7 mouse cellular contexts compared by ENCODE assay signal in the genomic region with DNA sequence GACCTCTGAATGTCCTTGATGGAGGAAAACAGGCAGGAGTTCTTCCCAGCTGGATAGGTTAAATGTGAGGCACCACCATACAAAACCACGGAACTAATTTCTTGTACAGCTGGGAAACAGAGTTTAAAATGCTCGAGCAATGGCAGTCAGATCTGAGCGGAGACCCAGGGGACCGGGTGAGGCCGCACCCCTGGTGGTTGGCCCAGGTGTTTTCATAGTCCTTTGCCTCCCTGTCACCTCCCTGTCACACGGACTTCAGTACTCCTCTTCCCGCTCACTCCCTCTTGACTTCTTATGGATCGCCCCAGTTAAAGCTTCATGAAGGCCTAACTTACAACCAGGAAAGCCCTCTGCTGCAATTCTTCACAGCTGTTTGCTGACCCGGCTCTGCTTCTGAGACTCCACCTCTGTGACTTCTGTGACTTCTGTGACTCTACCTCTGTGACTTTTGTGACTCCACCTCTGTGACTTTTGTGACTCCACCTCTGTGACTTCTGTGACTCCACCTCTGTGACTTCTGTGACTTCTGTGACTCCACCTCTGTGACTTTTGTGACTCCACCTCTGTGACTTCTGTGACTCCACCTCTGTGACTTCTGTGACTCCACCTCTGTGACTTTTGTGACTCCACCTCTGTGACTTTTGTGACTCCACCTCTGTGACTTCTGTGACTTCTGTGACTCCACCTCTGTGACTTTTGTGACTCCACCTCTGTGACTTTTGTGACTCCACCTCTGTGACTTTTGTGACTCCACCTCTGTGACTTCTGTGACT.
DNase-seq lines count a peak whose midpoint lies in the region; ATAC-seq and TF ChIP-seq lines count a peak whose summit lies in the region.
"Not testable (repeated sequence)": the region's sequence is repeated elsewhere in the genome, so short reads cannot be mapped to it uniquely, and the experiment has no call there.

No protein-coding gene starts in this region.

- H3K4me3 ChIP-seq in MEL (ENCODE audit: control insufficient read depth in 1 of 2, insufficient read depth in 1 of 2, low read depth in 2 of 2, low read length in 2 of 2) = peak overlapping the region; percentile 76 to 85
- H3K4me3 ChIP-seq in heart, embryonic 11.5 days (ENCODE audit: low read depth, low read length) = peak overlapping the region; percentile 23
- H3K4me3 ChIP-seq in liver, adult 2 months (ENCODE audit: insufficient read depth, low read depth, low read length) = peak overlapping the region; percentile 76
- H3K4me3 ChIP-seq in spleen, adult 2 months (ENCODE audit: extremely low read depth, insufficient read depth, insufficient read length) = peak overlapping the region; percentile 64

- not testable (repeated sequence) for H3K4me1 ChIP-seq in MEL (ENCODE audit: control insufficient read depth in 1 of 2, insufficient read depth in 2 of 2, low read length in 2 of 2); heart, embryonic 11.5 days (ENCODE audit: control insufficient read depth, insufficient read depth, low read length); spleen, adult 2 months (ENCODE audit: control insufficient read depth, insufficient read depth, insufficient read length)
- H3K4me1 ChIP-seq in liver, adult 2 months (ENCODE audit: control insufficient read depth, insufficient read depth, low read length) = peaks cover 12% of the 10 kb centered on the region; the same call in 1 of the 2 replicates

- not testable (repeated sequence) for H3K9me3 ChIP-seq in MEL (replicated peaks; ENCODE audit: insufficient read depth, low read length); heart, embryonic 11.5 days (replicated peaks; ENCODE audit: control insufficient read depth, low read length)

- TF ChIP-seq EP300 in MEL (IDR thresholded peaks at IDR 0.05; ENCODE audit: low read depth in 1 of 2, low read length in 2 of 2) = not testable (repeated sequence)

- H3K36me3 ChIP-seq in MEL (ENCODE audit: control insufficient read depth in 1 of 2, insufficient read depth in 2 of 2, low read length in 2 of 2); heart, embryonic 11.5 days (ENCODE audit: control insufficient read depth, insufficient read depth, low read length); liver, adult 2 months (ENCODE audit: control insufficient read depth, insufficient read depth, low read length); spleen, adult 2 months (ENCODE audit: control insufficient read depth, insufficient read depth, low read length): not testable (repeated sequence)

- not testable (repeated sequence) for H3K27me3 ChIP-seq in MEL (ENCODE audit: control insufficient read depth in 1 of 2, insufficient read depth in 2 of 2, low read length in 2 of 2); heart, embryonic 11.5 days (ENCODE audit: control insufficient read depth, insufficient read depth, low read length); liver, adult 2 months (ENCODE audit: control insufficient read depth, insufficient read depth, low read length); spleen, adult 2 months (ENCODE audit: control insufficient read depth, insufficient read depth, low read length)

- H3K9ac ChIP-seq in MEL (ENCODE audit: control insufficient read depth, low read depth, low read length, poor library complexity, severe bottlenecking) = peak overlapping the region; percentile 74
- not testable (repeated sequence) for H3K9ac ChIP-seq in heart, embryonic 11.5 days (ENCODE audit: low read depth, low read length)
- peak overlapping the region; percentile 83 for H3K9ac ChIP-seq in liver, adult 2 months (ENCODE audit: low read depth, low read length)

- DNase-seq in B cell, adult 2 months = peak; percentile 56 to 61
- DNase-seq in MEL (ENCODE audit: low read depth, low spot score) = peak; percentile 72
- peak; percentile 12 for DNase-seq in c-Kit-negative CD71-positive TER-119-positive erythroid progenitor cells, embryonic 14.5 days (ENCODE audit: low read depth, low spot score)
- DNase-seq in liver, adult 2 months (ENCODE audit: extremely low read depth, low read depth, low spot score) = peak; percentile 86
- DNase-seq in spleen, adult 2 months (ENCODE audit: low read depth in 1 of 2, low spot score in 2 of 2) = peak; percentile 14 to 45

- TF ChIP-seq POLR2A in MEL (IDR thresholded peaks at IDR 0.05; ENCODE audit: control insufficient read depth in 1 of 2, insufficient read depth in 1 of 2, low read depth in 1 of 2, low read length in 2 of 2, poor library complexity in 1 of 2); liver, adult 2 months (IDR thresholded peaks at IDR 0.05; ENCODE audit: extremely low read depth, insufficient read depth, low read length); spleen, adult 2 months (IDR thresholded peaks at IDR 0.05; ENCODE audit: low read depth, low read length): not testable (repeated sequence)

- TF ChIP-seq CTCF in MEL (IDR thresholded peaks at IDR 0.05 in 2 of 3, conservative IDR thresholded peaks at IDR 0.05 in 1 of 3; ENCODE audit: control insufficient read depth in 1 of 3, insufficient read depth in 1 of 3, low read depth in 2 of 3, low read length in 3 of 3, poor library complexity in 1 of 3, severe bottlenecking in 1 of 3); spleen, adult 2 months (IDR thresholded peaks at IDR 0.05; ENCODE audit: extremely low read depth, insufficient read depth, insufficient read length, insufficient replicate concordance): not testable (repeated sequence)
- 0 out of 2 replicates have a peak, but pooled peaks have one; percentile 22 for TF ChIP-seq CTCF in liver, adult 2 months (IDR thresholded peaks at IDR 0.05; ENCODE audit: low read depth, low read length)

- H3K4me2 ChIP-seq in heart, embryonic 11.5 days = peak overlapping the region; percentile 35

- not testable (repeated sequence) for TF ChIP-seq RAD21 in MEL (IDR thresholded peaks at IDR 0.05; ENCODE audit: low read depth, low read length)

- WGBS in heart, embryonic 11.5 days (ENCODE audit: insufficient replicate concordance) = 64% methylated on average over 9 of the region's 9 CpGs
- 28% methylated on average over 9 of the region's 9 CpGs for WGBS in liver, adult 2 months
- WGBS in spleen, adult 2 months = 56% methylated on average over 9 of the region's 9 CpGs

- not testable (repeated sequence) for H3K79me2 ChIP-seq in MEL (ENCODE audit: control insufficient read depth, insufficient read depth, low read length, poor library complexity); liver, adult 2 months (ENCODE audit: control insufficient read depth, insufficient read depth, low read length)

- H3K27ac ChIP-seq in MEL (ENCODE audit: control insufficient read depth, low read depth, low read length); heart, embryonic 11.5 days (ENCODE audit: low read depth, low read length): not testable (repeated sequence)
- H3K27ac ChIP-seq in liver, adult 2 months (replicated peaks; ENCODE audit: insufficient read depth, low read depth, low read length) = peak overlapping the region; percentile 91
- peak overlapping the region; percentile 84 for H3K27ac ChIP-seq in spleen, adult 2 months (ENCODE audit: insufficient read depth, low read length)

- not testable (repeated sequence) for ATAC-seq in heart, embryonic 11.5 days (replicated peaks; ENCODE audit: insufficient number of reproducible peaks, low FRiP score, low TSS enrichment)
- ATAC-seq in megakaryocyte-erythroid progenitor cell, adult 5-6 weeks (replicated peaks; ENCODE audit: low FRiP score, low TSS enrichment, poor library complexity, severe bottlenecking) = peak; percentile 57

TF ChIP-seq in MEL, 35 proteins besides CTCF, POLR2A, EP300 and RAD21:
- TF ChIP-seq ETS1 (IDR thresholded peaks at IDR 0.05; ENCODE audit: low read depth, low read length) (0 out of 2 replicates have a peak, but pooled peaks have one; percentile 20), HCFC1 (IDR thresholded peaks at IDR 0.05; ENCODE audit: low read depth, low read length) (peak; percentile 81), SIN3A (IDR thresholded peaks at IDR 0.05; ENCODE audit: low read length) (peak; percentile 71; the same call in 1 of the 2 replicates)

Comparison
In these comparisons a context has a peak if more than half of its experiments do, and no peak if none do; other contexts are left out.
1. DNase-seq: peak in every context shown above with its lines; median percentile 86 in liver, adult 2 months; 72 in MEL; 58 in B cell, adult 2 months; 30 in spleen, adult 2 months; 12 in c-Kit-negative CD71-positive TER-119-positive erythroid progenitor cells, embryonic 14.5 days.
2. H3K4me3 ChIP-seq: peak in every context shown above with its lines; median percentile 80 in MEL; 76 in liver, adult 2 months; 64 in spleen, adult 2 months; 23 in heart, embryonic 11.5 days.